Mouse (Mus musculus) frontal cortex, adult (tissue): ENCODE results near the gene Olfr324.

Experiments used
- ATAC-seq: cut with Nextera tagmentation; 2 replicates; pipeline ENCODE4 v1.9.2; 2017; ENCODE audit warnings: mild to moderate bottlenecking, moderate library complexity, mixed read lengths; ENCODE audit not compliant: low TSS enrichment

Gene Olfr324

GRCm38 (mm10) chr11:58594814-58595213 lies at the start of gene Olfr324:
TSS of gene Olfr324 (plus strand) at chr11:58595114.
- ATAC-seq: no peak

- no peak for ATAC-seq
These were observed 48.6 kb upstream of the Olfr324 start, which contains the start of gene Olfr329-ps for GRCm38 (mm10) chr11:58546322-58546721. TSS of gene Olfr329-ps (minus strand) at chr11:58546422.

GRCm38 (mm10) chr11:58555536-58555935 lies 39.4 kb upstream of the Olfr324 start, which contains the start of gene Olfr328:
TSS of gene Olfr328 (minus strand) at chr11:58555636.
- no peak for ATAC-seq

- no peak for ATAC-seq
These were observed 24.5 kb upstream of the Olfr324 start, which contains the start of gene Olfr224 for GRCm38 (mm10) chr11:58570405-58570804. TSS of gene Olfr224 (minus strand) at chr11:58570553.

- no peak for ATAC-seq
These were observed 17.5 kb upstream of the Olfr324 start, which contains the start of gene Olfr325 for GRCm38 (mm10) chr11:58577430-58577829. TSS of gene Olfr325 (plus strand) at chr11:58577730.

- no peak for ATAC-seq
These were observed 16.3 kb upstream of the Olfr324 start for GRCm38 (mm10) chr11:58578636-58579035.

GRCm38 (mm10) chr11:58587898-58588348 lies 7.0 kb upstream of the Olfr324 start:
- ATAC-seq: no peak

- no peak for ATAC-seq
These were observed 6.2 kb upstream of the Olfr324 start for GRCm38 (mm10) chr11:58588620-58589250.

- ATAC-seq: no peak
These were observed 2.9 kb downstream of the Olfr324 start for GRCm38 (mm10) chr11:58597837-58598236.

GRCm38 (mm10) chr11:58602062-58602461 lies 7.1 kb downstream of the Olfr324 start:
- no peak for ATAC-seq

- ATAC-seq: no peak
These were observed 8.1 kb downstream of the Olfr324 start for GRCm38 (mm10) chr11:58602800-58603560.

- no peak for ATAC-seq
These were observed 9.8 kb downstream of the Olfr324 start for GRCm38 (mm10) chr11:58604688-58605087.

- no peak for ATAC-seq
These were observed 10.3 kb downstream of the Olfr324 start for GRCm38 (mm10) chr11:58605228-58605627.

GRCm38 (mm10) chr11:58606177-58606919 lies 11.4 kb downstream of the Olfr324 start:
- ATAC-seq: no peak

GRCm38 (mm10) chr11:58607030-58607429 lies 12.1 kb downstream of the Olfr324 start:
- no peak for ATAC-seq

- ATAC-seq: no peak
These were observed 18.4 kb downstream of the Olfr324 start for GRCm38 (mm10) chr11:58613359-58613758.

GRCm38 (mm10) chr11:58614526-58614925 lies 19.6 kb downstream of the Olfr324 start:
- no peak for ATAC-seq

- ATAC-seq: no peak
These were observed 21.1 kb downstream of the Olfr324 start, which contains the start of gene 2210407C18Rik for GRCm38 (mm10) chr11:58615975-58616374. TSS of gene 2210407C18Rik (minus strand) at chr11:58616075.

GRCm38 (mm10) chr11:58618369-58618768 lies 23.5 kb downstream of the Olfr324 start:
- ATAC-seq: no peak

GRCm38 (mm10) chr11:58618793-58619192 lies 23.9 kb downstream of the Olfr324 start:
- peak; percentile 13; the same call in 1 of the 2 replicates for ATAC-seq

- no peak for ATAC-seq
These were observed 31.2 kb downstream of the Olfr324 start for GRCm38 (mm10) chr11:58626146-58626545.

- ATAC-seq: no peak
These were observed 35.5 kb downstream of the Olfr324 start, which contains the start of gene Olfr323 for GRCm38 (mm10) chr11:58630401-58630800. TSS of gene Olfr323 (minus strand) at chr11:58630501.
